Mouse (Mus musculus): ENCODE results near the gene Camk1d.

DNA sequence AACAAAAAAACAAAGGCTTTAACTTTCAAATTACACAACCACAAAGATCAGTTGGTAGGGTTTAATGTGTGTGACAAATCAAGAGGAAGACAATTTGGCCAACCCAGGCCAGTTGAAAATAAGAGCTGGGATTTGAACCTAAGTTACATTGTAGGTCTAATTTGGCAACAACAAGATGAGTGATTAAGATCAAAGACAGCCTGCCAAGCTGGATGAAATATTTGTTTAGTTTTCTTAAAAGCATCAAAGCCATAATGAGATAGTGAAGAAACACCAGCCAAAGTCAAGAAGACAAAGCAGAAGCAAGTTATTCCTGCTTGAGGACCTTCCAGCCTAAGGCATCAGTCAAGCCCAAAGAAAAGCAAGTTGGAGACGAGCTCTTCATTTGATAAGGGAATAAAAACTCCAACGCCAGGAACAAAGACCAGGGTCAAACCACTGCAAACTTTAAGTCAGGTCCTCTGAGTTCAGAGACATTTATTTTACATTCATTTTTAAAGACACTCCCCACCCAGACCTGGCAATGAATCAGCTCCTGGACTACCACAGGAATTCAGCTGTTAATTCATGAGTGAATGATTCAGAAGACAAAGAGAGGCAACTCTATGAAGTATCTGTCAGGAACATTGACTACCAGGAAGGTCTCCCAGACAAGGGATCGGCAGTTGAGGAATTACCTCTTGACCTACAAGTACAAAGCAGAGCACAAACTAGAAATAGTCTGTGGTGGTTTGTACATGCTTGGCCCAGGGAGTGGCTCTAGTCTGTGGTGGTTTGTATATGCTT, 19.2 kb upstream of the Camk1d start:
- TF ChIP-seq CEBPB (IDR thresholded peaks at IDR 0.05; ENCODE audit: low read depth) (no peak), CTCF (IDR thresholded peaks at IDR 0.05; ENCODE audit: control insufficient read depth, insufficient read depth, insufficient read length) (no peak), USF1 (IDR thresholded peaks at IDR 0.05; ENCODE audit: low read depth) (no peak), MAX (IDR thresholded peaks at IDR 0.05) (no peak), MYOD1 (IDR thresholded peaks at IDR 0.05; ENCODE audit: control insufficient read depth, insufficient read length, low read depth) (no peak)
